Mouse (Mus musculus): ENCODE measurements at regions not wholly inside any gene's neighbourhood (a gene's known extent, or its start where the extent isn't known, plus 50 kb on each side); places are given as distances from the start of the nearest gene placed in this dataset.

GRCm38 (mm10) chr2:147772579-147772978, 274.2 kb downstream of the Foxa2 start:
- H3K36me3 ChIP-seq (replicated peaks; ENCODE audit: control insufficient read depth, insufficient read depth, low read length): no peaks in the 10 kb centered on the region
- H3K27me3 ChIP-seq (ENCODE audit: control insufficient read depth, insufficient read depth, low read length): no peaks in the 10 kb centered on the region
- DNase-seq (ENCODE audit: low spot score) (no peak), ATAC-seq (ENCODE audit: insufficient read depth, low read depth) (no peak)
- no peak overlapping the region for H3K27ac ChIP-seq (ENCODE audit: low read depth)
- 24% methylated on average over 1 of the region's 1 CpGs for WGBS
- no peaks in the 10 kb centered on the region for H3K9me3 ChIP-seq (replicated peaks; ENCODE audit: control insufficient read depth, low read length)
- H3K9ac ChIP-seq (replicated peaks; ENCODE audit: low read depth, low read length): no peak overlapping the region
- H3K4me2 ChIP-seq (ENCODE audit: low read depth, low read length): no peak overlapping the region
- no peak overlapping the region for H3K4me3 ChIP-seq (ENCODE audit: low read depth, low read length)
- no peak for TF ChIP-seq CTCF (IDR thresholded peaks at IDR 0.05; ENCODE audit: low read depth)
- TF ChIP-seq EP300 (IDR thresholded peaks at IDR 0.05; ENCODE audit: low read depth): no peak
- H3K4me1 ChIP-seq (ENCODE audit: control insufficient read depth, insufficient read depth): no peaks in the 10 kb centered on the region

- H3K9ac ChIP-seq (replicated peaks; ENCODE audit: low read depth, low read length): no peak overlapping the region
- TF ChIP-seq CTCF (IDR thresholded peaks at IDR 0.05; ENCODE audit: low read depth) (no peak), EP300 (IDR thresholded peaks at IDR 0.05; ENCODE audit: low read depth) (no peak)
- DNase-seq (ENCODE audit: low spot score) (no peak), ATAC-seq (ENCODE audit: insufficient read depth, low read depth) (no peak)
- 48% methylated on average over 2 of the region's 2 CpGs for WGBS
- H3K4me3 ChIP-seq (ENCODE audit: low read depth, low read length): no peak overlapping the region
- H3K4me1 ChIP-seq (ENCODE audit: control insufficient read depth, insufficient read depth): no peaks in the 10 kb centered on the region
- no peaks in the 10 kb centered on the region for H3K27me3 ChIP-seq (ENCODE audit: control insufficient read depth, insufficient read depth, low read length)
- H3K4me2 ChIP-seq (ENCODE audit: low read depth, low read length): no peak overlapping the region
- H3K36me3 ChIP-seq (replicated peaks; ENCODE audit: control insufficient read depth, insufficient read depth, low read length): no peaks in the 10 kb centered on the region
- no peak overlapping the region for H3K27ac ChIP-seq (ENCODE audit: low read depth)
- no peaks in the 10 kb centered on the region for H3K9me3 ChIP-seq (replicated peaks; ENCODE audit: control insufficient read depth, low read length)
Measured at GRCm38 (mm10) chr2:147753089-147753488, 293.7 kb downstream of the Foxa2 start.

GRCm38 (mm10) chr2:147751831-147752230, 294.9 kb downstream of the Foxa2 start:
- Histone ChIP-seq H3K9ac (replicated peaks; ENCODE audit: low read depth, low read length) (no peak overlapping the region), H3K4me3 (ENCODE audit: low read depth, low read length) (no peak overlapping the region), H3K27ac (ENCODE audit: low read depth) (no peak overlapping the region), H3K27me3 (ENCODE audit: control insufficient read depth, insufficient read depth, low read length) (no peaks in the 10 kb centered on the region), H3K9me3 (replicated peaks; ENCODE audit: control insufficient read depth, low read length) (no peaks in the 10 kb centered on the region), H3K4me1 (ENCODE audit: control insufficient read depth, insufficient read depth) (no peaks in the 10 kb centered on the region), H3K4me2 (ENCODE audit: low read depth, low read length) (no peak overlapping the region), H3K36me3 (replicated peaks; ENCODE audit: control insufficient read depth, insufficient read depth, low read length) (no peaks in the 10 kb centered on the region)
- ATAC-seq (ENCODE audit: insufficient read depth, low read depth) (no peak), DNase-seq (ENCODE audit: low spot score) (no peak)
- TF ChIP-seq EP300 (IDR thresholded peaks at IDR 0.05; ENCODE audit: low read depth): no peak
- no peak for TF ChIP-seq CTCF (IDR thresholded peaks at IDR 0.05; ENCODE audit: low read depth)
- 68% methylated on average over 3 of the region's 3 CpGs for WGBS

GRCm38 (mm10) chr2:147748006-147748405, 298.8 kb downstream of the Foxa2 start:
- H3K27me3 ChIP-seq (ENCODE audit: control insufficient read depth, insufficient read depth, low read length): no peaks in the 10 kb centered on the region
- TF ChIP-seq CTCF (IDR thresholded peaks at IDR 0.05; ENCODE audit: low read depth) (no peak), EP300 (IDR thresholded peaks at IDR 0.05; ENCODE audit: low read depth) (no peak)
- no peaks in the 10 kb centered on the region for H3K9me3 ChIP-seq (replicated peaks; ENCODE audit: control insufficient read depth, low read length)
- DNase-seq (ENCODE audit: low spot score): no peak
- no peak for ATAC-seq (ENCODE audit: insufficient read depth, low read depth)
- no peak overlapping the region for H3K27ac ChIP-seq (ENCODE audit: low read depth)
- no peak overlapping the region for H3K4me2 ChIP-seq (ENCODE audit: low read depth, low read length)
- H3K4me1 ChIP-seq (ENCODE audit: control insufficient read depth, insufficient read depth): no peaks in the 10 kb centered on the region
- H3K9ac ChIP-seq (replicated peaks; ENCODE audit: low read depth, low read length): no peak overlapping the region
- H3K36me3 ChIP-seq (replicated peaks; ENCODE audit: control insufficient read depth, insufficient read depth, low read length): no peaks in the 10 kb centered on the region
- WGBS: 55% methylated on average over 4 of the region's 4 CpGs
- no peak overlapping the region for H3K4me3 ChIP-seq (ENCODE audit: low read depth, low read length)

GRCm38 (mm10) chr2:147743908-147744307, 302.9 kb downstream of the Foxa2 start:
- Histone ChIP-seq H3K27ac (ENCODE audit: low read depth) (no peak overlapping the region), H3K27me3 (ENCODE audit: control insufficient read depth, insufficient read depth, low read length) (no peaks in the 10 kb centered on the region), H3K36me3 (replicated peaks; ENCODE audit: control insufficient read depth, insufficient read depth, low read length) (no peaks in the 10 kb centered on the region), H3K4me3 (ENCODE audit: low read depth, low read length) (no peak overlapping the region), H3K9me3 (replicated peaks; ENCODE audit: control insufficient read depth, low read length) (no peaks in the 10 kb centered on the region), H3K4me1 (ENCODE audit: control insufficient read depth, insufficient read depth) (no peaks in the 10 kb centered on the region), H3K9ac (replicated peaks; ENCODE audit: low read depth, low read length) (no peak overlapping the region), H3K4me2 (ENCODE audit: low read depth, low read length) (no peak overlapping the region)
- ATAC-seq (ENCODE audit: insufficient read depth, low read depth) (no peak), DNase-seq (ENCODE audit: low spot score) (no peak)
- 67% methylated on average over 2 of the region's 2 CpGs for WGBS
- no peak for TF ChIP-seq CTCF (IDR thresholded peaks at IDR 0.05; ENCODE audit: low read depth)
- TF ChIP-seq EP300 (IDR thresholded peaks at IDR 0.05; ENCODE audit: low read depth): no peak

- DNase-seq (ENCODE audit: low spot score): peak; percentile 50
- Histone ChIP-seq H3K36me3 (replicated peaks; ENCODE audit: control insufficient read depth, insufficient read depth, low read length) (no peaks in the 10 kb centered on the region), H3K27me3 (ENCODE audit: control insufficient read depth, insufficient read depth, low read length) (no peaks in the 10 kb centered on the region), H3K27ac (ENCODE audit: low read depth) (no peak overlapping the region), H3K4me3 (ENCODE audit: low read depth, low read length) (no peak overlapping the region), H3K9me3 (replicated peaks; ENCODE audit: control insufficient read depth, low read length) (no peaks in the 10 kb centered on the region), H3K9ac (replicated peaks; ENCODE audit: low read depth, low read length) (no peak overlapping the region), H3K4me2 (ENCODE audit: low read depth, low read length) (no peak overlapping the region), H3K4me1 (ENCODE audit: control insufficient read depth, insufficient read depth) (no peaks in the 10 kb centered on the region)
- 29% methylated on average over 10 of the region's 10 CpGs for WGBS
- peak; percentile 94 for TF ChIP-seq CTCF (IDR thresholded peaks at IDR 0.05; ENCODE audit: low read depth)
- TF ChIP-seq EP300 (IDR thresholded peaks at IDR 0.05; ENCODE audit: low read depth): no peak
- ATAC-seq (ENCODE audit: insufficient read depth, low read depth): peak; percentile 24; the same call in 1 of the 2 replicates
Measured at GRCm38 (mm10) chr2:147738307-147738872, 308.4 kb downstream of the Foxa2 start.

Data from heart, postnatal 0 days (tissue).